Mouse (Mus musculus): ENCODE results near the gene 1500011B03Rik. TPM values are rescaled to one million over a fixed set of nuclear protein-coding genes. Genes with fewer than 3 reads are reported as not detected.
"Not testable (repeated sequence)": the region's sequence is repeated elsewhere in the genome, so short reads cannot be mapped to it uniquely, and the experiment has no call there.

The 1500011B03Rik gene
- 24.5 and 89.4 TPM in 2 replicates for polyA plus RNA-seq (2012; ENCODE audit: insufficient read depth, low replicate concordance)

DNA sequence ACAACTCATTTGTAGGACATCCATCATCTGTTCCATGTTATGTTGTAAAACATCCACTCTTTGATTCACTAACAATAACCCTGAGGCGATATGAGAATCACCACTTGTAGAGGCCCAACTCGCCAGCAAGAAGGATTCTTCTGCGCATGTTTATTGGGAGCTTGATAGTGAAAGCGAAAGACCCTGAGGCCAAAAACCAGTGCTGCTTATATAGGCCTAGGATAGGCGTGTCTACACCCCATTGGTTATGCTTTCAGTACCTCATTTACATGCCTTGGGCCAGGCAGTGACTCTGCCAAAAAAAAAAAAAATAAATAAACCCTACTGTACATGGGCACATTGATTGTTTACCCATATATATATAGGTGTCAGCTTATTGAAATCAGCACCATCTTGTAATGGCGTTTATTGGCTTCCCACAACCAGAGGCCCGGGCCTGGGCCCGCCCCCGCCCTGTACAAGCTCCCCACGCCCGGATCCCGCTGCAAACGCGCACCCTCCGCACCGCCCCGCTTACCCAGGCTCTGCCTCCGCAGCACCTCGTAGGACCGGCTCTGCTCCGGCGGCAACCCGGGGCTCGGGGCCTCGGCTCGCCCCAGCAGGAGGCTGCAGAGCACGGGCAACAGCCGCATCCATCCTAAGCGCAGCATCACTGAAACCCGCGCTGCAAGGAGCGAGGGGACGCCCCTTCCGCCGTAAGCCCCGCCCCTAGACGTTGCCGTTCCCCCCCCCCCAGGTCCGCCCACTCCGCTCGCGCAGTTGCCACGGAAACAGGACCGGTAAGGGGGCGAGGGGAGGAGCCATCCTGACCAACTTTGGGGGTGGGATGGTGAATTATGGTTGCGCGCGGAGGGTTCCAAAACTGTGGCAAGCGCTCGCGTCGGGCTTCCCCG is at the start of gene 1500011B03Rik:
Gene 1500011B03Rik, minus strand, starts transcription at position 673 of the 893 bp plus-strand sequence.
- peak within 1 kb of the TSS; percentile 92 for H3K4me3 ChIP-seq (replicated peaks)
- TF ChIP-seq FLI1 (IDR thresholded peaks at IDR 0.05; ENCODE audit: low read length) (no peak), GATA1 (IDR thresholded peaks at IDR 0.05; ENCODE audit: borderline replicate concordance, low read length) (no peak)

DNA sequence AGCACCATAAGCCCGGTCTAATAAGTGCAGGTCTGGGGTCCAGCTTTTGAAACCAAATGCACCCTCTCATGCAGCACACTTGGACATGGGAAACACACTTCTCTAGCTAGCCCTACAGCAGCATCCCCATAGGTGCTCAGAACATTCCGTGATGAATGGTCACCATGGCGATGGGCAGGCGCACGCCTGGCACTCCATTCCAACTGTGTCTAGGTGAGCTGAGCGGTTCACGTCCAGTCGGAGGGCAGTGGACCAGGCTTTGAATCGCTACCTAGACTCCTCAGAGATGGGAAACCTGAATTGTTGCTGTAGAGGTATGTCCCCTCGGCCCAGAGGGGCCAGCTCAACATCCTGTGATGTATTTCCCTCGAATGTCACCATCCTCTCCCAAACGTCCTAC is 42.0 kb upstream of the 1500011B03Rik start:
- no peak for TF ChIP-seq GATA1 (IDR thresholded peaks at IDR 0.05; ENCODE audit: borderline replicate concordance, low read length)
- TF ChIP-seq FLI1 (IDR thresholded peaks at IDR 0.05; ENCODE audit: low read length), result no peak
- Histone ChIP-seq H3K36me3 (replicated peaks; ENCODE audit: low read length) (no peaks in the 10 kb centered on the region), H3K4me1 (peaks cover 2% of the 10 kb centered on the region; the same call in 1 of the 2 replicates), H3K4me3 (replicated peaks) (no peak overlapping the region), H3K9me3 (peaks cover 16% of the 10 kb centered on the region), H3K27me3 (replicated peaks) (peaks cover 51% of the 10 kb centered on the region)

More for the DNA sequence above, at the start of gene 1500011B03Rik:
- Histone ChIP-seq H3K9me3 (peaks cover 14% of the 10 kb centered on the region), H3K36me3 (replicated peaks; ENCODE audit: low read length) (peaks cover 10% of the 10 kb centered on the region), H3K27me3 (replicated peaks) (peaks cover 3% of the 10 kb centered on the region), H3K4me1 (peaks cover 30% of the 10 kb centered on the region)

DNA sequence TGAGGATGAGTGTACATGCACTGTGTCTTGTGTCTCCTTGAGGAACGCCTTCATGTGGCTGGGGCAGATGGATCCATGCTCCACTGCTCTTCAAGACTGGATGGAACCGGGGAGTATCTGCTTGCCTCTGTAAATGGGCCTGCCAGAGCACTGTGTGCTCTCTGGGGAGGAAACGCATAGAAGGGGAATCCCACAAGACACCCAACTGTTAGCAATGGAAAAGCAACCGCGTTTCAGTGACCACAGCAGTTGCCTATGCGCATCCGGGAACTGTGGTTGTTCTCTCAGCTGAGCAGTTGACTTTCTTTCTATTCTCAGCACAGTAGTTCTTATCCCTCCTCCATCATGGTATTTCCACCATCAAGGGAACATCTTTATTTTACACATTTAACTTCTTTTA is 41.5 kb upstream of the 1500011B03Rik start:
- TF ChIP-seq GATA1 (IDR thresholded peaks at IDR 0.05; ENCODE audit: borderline replicate concordance, low read length) (no peak), FLI1 (IDR thresholded peaks at IDR 0.05; ENCODE audit: low read length) (no peak)
- Histone ChIP-seq H3K36me3 (replicated peaks; ENCODE audit: low read length) (no peaks in the 10 kb centered on the region), H3K27me3 (replicated peaks) (peaks cover 50% of the 10 kb centered on the region), H3K9me3 (peaks cover 16% of the 10 kb centered on the region), H3K4me1 (peaks cover 2% of the 10 kb centered on the region; the same call in 1 of the 2 replicates), H3K4me3 (replicated peaks) (no peak overlapping the region)

DNA sequence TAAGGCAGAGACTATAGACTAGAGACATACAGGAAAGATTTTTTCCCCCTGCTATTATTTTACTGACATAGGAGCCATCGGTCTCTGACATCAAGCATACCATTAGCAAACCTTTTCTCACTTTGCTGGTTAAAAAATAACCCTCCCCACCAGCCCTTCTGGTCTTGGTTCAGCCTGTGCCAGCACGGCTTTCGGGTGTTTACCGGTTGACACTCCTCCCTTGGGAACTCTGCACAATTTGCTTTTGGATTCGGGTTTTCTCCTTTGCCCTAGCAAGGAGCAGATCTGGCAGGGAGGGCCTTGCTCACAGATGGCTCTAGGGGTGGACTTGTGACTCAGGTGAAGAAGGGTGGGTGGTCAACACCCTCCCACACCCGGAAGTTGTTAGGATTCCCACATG is 38.5 kb upstream of the 1500011B03Rik start:
- peaks cover 10% of the 10 kb centered on the region for H3K4me1 ChIP-seq
- no peaks in the 10 kb centered on the region for H3K36me3 ChIP-seq (replicated peaks; ENCODE audit: low read length)
- H3K4me3 ChIP-seq (replicated peaks), result no peak overlapping the region
- TF ChIP-seq FLI1 (IDR thresholded peaks at IDR 0.05; ENCODE audit: low read length) (no peak), GATA1 (IDR thresholded peaks at IDR 0.05; ENCODE audit: borderline replicate concordance, low read length) (no peak)
- peaks cover 12% of the 10 kb centered on the region for H3K9me3 ChIP-seq
- peaks cover 73% of the 10 kb centered on the region for H3K27me3 ChIP-seq (replicated peaks)

DNA sequence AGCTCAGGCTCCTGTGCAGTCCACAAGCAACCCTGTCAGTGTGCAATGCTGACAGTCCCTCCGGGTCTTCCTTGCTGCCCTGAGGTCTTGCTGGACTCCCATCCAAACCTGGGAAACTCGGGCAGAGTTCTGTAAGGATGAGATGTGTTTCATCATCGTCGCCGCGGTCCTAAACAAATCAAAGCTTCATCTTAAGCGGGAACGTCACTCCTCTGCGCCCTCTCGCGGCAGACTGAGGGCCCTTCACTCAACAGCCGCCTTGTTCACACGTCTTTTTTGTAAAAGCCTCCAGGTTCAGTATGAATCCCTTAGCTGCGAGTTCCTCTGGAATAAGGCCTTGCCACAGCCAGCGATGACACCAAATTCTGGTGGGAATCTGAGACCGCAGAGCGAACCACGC is 36.0 kb upstream of the 1500011B03Rik start:
- Histone ChIP-seq H3K4me1 (peaks cover 12% of the 10 kb centered on the region), H3K4me3 (replicated peaks) (no peak overlapping the region), H3K27me3 (replicated peaks) (peaks cover 72% of the 10 kb centered on the region), H3K36me3 (replicated peaks; ENCODE audit: low read length) (no peaks in the 10 kb centered on the region), H3K9me3 (no peaks in the 10 kb centered on the region)
- no peak for TF ChIP-seq FLI1 (IDR thresholded peaks at IDR 0.05; ENCODE audit: low read length)
- no peak for TF ChIP-seq GATA1 (IDR thresholded peaks at IDR 0.05; ENCODE audit: borderline replicate concordance, low read length)

DNA sequence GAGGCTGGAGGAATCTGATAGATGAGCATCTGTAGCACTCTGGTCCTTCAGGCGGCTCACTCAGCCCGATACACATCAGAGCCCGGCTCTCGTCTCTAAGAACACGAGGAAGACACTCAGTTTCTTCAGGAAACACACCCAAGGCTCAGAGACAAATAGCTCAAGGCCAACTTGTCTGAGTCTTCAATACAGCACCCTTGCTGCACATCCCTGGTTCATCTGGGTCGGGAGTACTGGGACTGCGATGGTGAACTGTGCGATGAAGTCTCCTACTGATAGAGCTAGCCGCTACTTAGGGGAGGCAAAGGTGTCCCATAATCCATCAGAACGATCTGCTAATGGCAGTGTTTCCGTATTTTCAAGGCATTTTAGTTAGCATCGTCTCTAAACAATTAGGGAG is 35.3 kb upstream of the 1500011B03Rik start, which contains the start of gene Gm9936:
Gene Gm9936, minus strand, starts transcription at position 101 of the 400 bp plus-strand sequence.
- Histone ChIP-seq H3K9me3 (no peaks in the 10 kb centered on the region), H3K36me3 (replicated peaks; ENCODE audit: low read length) (no peaks in the 10 kb centered on the region), H3K27me3 (replicated peaks) (peaks cover 75% of the 10 kb centered on the region), H3K4me3 (replicated peaks) (no peak within 1 kb of the TSS), H3K4me1 (peaks cover 12% of the 10 kb centered on the region)
- TF ChIP-seq FLI1 (IDR thresholded peaks at IDR 0.05; ENCODE audit: low read length) (no peak), GATA1 (IDR thresholded peaks at IDR 0.05; ENCODE audit: borderline replicate concordance, low read length) (no peak)

DNA sequence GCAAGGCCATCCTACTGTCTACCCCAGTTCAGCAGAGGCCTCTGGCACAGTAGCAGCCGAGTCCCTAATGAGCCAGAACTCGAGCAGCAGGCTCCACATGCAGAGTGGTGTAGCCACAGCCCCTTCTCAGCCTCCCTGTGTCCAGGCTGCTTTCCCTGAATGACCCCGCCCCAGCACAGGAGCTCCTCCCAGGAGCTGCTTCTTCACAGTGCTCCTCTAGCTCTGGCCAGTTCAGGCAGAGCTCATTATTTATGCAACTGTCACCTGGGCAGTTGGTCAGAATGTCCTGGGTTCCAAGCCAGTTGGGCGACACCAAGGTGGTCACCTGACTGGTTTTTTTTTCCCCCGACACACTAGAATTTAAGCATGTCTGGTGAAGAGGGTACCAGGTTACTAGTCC is 30.1 kb upstream of the 1500011B03Rik start, which contains the start of gene 4930519G04Rik:
Gene 4930519G04Rik, plus strand, starts transcription at position 301 of the 400 bp plus-strand sequence.
- H3K9me3 ChIP-seq; H3K36me3 ChIP-seq (replicated peaks; ENCODE audit: low read length); H3K4me1 ChIP-seq; H3K4me3 ChIP-seq (replicated peaks): not testable (repeated sequence)
- H3K27me3 ChIP-seq (replicated peaks), result peaks cover 47% of the 10 kb centered on the region

DNA sequence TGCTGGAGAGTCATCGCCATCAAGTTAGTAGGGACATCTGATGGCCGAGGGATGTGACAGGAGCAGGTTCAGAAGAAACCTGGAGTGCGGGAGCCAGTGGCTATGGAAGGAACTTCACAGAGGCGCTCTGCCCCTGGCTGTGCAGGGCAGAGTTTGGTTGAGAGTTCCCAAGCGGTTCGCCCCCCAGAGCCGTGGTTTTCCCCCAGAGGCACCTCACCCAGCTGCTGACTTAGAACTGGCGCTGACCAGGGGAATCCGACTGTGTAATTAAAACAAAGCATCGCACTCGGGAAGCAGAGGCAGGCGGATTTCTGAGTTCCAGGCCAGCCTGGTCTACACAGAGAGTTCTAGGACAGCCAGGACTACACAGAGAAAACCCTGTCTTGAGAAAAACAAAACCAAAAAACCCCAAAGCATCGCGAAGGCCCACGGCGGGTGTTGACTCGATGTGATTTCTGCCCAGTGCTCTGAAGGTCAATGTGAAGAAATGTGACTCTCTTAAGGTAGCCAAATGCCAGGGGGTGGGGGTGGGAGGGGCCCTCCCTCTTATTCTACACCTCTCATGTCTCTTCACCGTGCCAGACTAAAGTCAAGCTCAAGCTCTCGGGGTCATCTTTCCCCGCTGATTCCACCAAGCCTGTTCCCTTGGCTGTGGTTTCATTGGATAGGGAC is 28.4 kb upstream of the 1500011B03Rik start:
- Histone ChIP-seq H3K4me3 (replicated peaks) (no peak overlapping the region), H3K4me1 (peaks cover 9% of the 10 kb centered on the region; the same call in 1 of the 2 replicates), H3K27me3 (replicated peaks) (peaks cover 42% of the 10 kb centered on the region), H3K9me3 (no peaks in the 10 kb centered on the region), H3K36me3 (replicated peaks; ENCODE audit: low read length) (no peaks in the 10 kb centered on the region)
- TF ChIP-seq FLI1 (IDR thresholded peaks at IDR 0.05; ENCODE audit: low read length) (no peak), GATA1 (IDR thresholded peaks at IDR 0.05; ENCODE audit: borderline replicate concordance, low read length) (no peak)

DNA sequence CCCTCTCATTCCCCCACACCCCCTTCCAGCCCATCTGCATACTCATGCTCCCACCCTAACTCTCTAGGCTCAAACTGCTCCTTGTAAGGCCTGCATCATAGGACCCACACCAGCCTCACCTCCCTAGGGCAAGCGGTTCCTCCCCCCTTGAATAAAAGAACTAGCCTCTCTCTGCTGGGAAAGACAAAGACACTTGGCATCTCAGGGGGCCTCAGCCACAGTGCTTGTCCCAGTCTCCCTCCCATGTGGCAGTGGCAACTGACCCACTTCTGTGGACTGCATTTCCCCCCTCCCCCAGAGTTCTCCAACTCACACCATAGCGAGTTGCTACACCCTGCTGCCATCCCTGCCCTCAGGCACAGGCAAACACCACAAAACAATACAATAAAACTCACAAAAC is 21.1 kb upstream of the 1500011B03Rik start:
- not testable (repeated sequence) for H3K9me3 ChIP-seq; H3K4me3 ChIP-seq (replicated peaks); H3K4me1 ChIP-seq; H3K36me3 ChIP-seq (replicated peaks; ENCODE audit: low read length)
- H3K27me3 ChIP-seq (replicated peaks), result peaks cover 43% of the 10 kb centered on the region

DNA sequence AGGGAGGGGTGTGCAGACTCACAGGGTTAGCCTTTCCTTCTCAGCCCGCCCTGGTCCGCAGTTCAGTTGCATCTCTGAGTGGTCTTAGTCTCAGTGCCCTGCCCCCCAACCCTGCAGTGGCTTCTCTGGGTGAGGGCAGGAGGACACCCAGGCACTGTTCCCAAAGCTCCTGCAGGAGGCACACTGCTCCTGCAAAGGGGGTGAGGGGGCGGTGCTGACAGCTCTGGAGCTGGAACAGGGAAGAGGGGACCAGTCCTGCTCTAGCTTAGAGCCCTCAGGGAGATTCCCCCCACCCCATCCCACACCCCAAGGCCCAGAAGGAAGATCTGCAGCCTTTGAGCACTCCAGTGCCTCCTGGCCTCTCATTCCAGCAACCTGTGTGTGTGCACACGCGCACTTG is 19.4 kb upstream of the 1500011B03Rik start:
- H3K27me3 ChIP-seq (replicated peaks), result peaks cover 40% of the 10 kb centered on the region
- TF ChIP-seq FLI1 (IDR thresholded peaks at IDR 0.05; ENCODE audit: low read length) (no peak), GATA1 (IDR thresholded peaks at IDR 0.05; ENCODE audit: borderline replicate concordance, low read length) (no peak)
- no peaks in the 10 kb centered on the region for H3K4me1 ChIP-seq
- no peak overlapping the region for H3K4me3 ChIP-seq (replicated peaks)
- H3K36me3 ChIP-seq (replicated peaks; ENCODE audit: low read length), result no peaks in the 10 kb centered on the region
- H3K9me3 ChIP-seq, result no peaks in the 10 kb centered on the region

DNA sequence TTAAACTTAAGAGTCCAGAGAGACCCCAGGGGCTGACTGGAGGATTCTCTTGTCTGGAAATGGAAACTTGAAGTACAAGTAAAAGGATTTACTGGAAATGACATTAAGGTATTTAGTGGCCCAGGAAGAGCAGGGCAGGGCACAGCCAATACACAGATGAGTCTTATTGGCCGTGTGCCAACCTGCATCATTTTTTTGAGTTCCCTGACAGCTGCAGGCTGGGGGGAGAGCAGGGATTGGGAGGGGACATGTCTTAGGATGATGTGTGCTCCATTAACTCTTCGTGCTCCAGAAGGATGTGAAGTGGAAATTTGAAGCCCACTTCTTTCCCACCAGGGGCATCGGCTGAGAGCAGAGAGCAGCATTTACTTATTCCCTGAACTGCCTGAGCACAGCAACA is 18.9 kb upstream of the 1500011B03Rik start:
- H3K36me3 ChIP-seq (replicated peaks; ENCODE audit: low read length); H3K9me3 ChIP-seq; H3K4me1 ChIP-seq; H3K4me3 ChIP-seq (replicated peaks): not testable (repeated sequence)
- H3K27me3 ChIP-seq (replicated peaks), result peaks cover 39% of the 10 kb centered on the region

DNA sequence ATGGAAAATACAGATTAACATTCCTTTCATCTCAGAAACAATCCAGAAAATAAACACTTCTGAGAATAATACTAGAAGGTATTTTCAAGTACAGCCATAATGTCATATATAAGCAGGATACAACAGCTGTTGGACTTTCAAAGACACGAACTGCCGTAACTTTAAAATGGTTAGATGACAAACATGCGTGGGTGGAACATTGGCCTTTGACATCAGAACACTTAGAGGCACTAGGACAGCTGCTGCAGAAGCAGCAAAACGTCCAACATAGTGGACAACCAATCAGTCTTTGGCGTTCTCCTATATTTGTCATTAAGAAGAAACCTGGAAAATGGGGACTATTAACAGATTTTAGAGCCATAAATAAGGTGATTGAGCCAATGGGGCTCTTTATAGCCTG is 17.2 kb upstream of the 1500011B03Rik start:
- H3K4me1 ChIP-seq; H3K9me3 ChIP-seq; H3K4me3 ChIP-seq (replicated peaks); H3K36me3 ChIP-seq (replicated peaks; ENCODE audit: low read length): not testable (repeated sequence)
- H3K27me3 ChIP-seq (replicated peaks), result peaks cover 35% of the 10 kb centered on the region
